Mouse (Mus musculus) megakaryocyte, embryonic 14.5 days (primary cell): ENCODE measurements at regions not wholly inside any gene's neighbourhood (a gene's known extent, or its start where the extent isn't known, plus 50 kb on each side); places are given as distances from the start of the nearest gene placed in this dataset.
A peak's percentile ranks its signal among the peaks of the same experiment; 100 is the strongest.

Experiments
- H3K27me3 ChIP-seq: replicated peaks from 2 replicates; pipeline ENCODE3; 2012; ENCODE audit warnings: inconsistent platforms
- H3K36me3 ChIP-seq: replicated peaks from 2 replicates; pipeline ENCODE3; 2012; ENCODE audit warnings: low read length, inconsistent platforms, mixed read lengths
- H3K4me1 ChIP-seq: 2 replicates; pipeline ENCODE4 v1.6.1; 2012; ENCODE audit warnings: inconsistent platforms
- H3K4me3 ChIP-seq: replicated peaks from 2 replicates; pipeline ENCODE3; 2012; ENCODE audit warnings: moderate library complexity, mild to moderate bottlenecking, inconsistent platforms
- H3K9me3 ChIP-seq: 2 replicates; pipeline ENCODE4 v1.6.1; 2012; ENCODE audit warnings: inconsistent platforms
- FLI1 ChIP-seq: IDR thresholded peaks from 2 replicates; pipeline ENCODE4 v1.6.1; 2012; ENCODE audit warnings: low read length, inconsistent platforms, mixed read lengths
- GATA1 ChIP-seq: IDR thresholded peaks from 3 replicates; pipeline ENCODE4 v1.6.1; 2012; ENCODE audit warnings: mixed read lengths, low read length, inconsistent platforms, borderline replicate concordance

DNA sequence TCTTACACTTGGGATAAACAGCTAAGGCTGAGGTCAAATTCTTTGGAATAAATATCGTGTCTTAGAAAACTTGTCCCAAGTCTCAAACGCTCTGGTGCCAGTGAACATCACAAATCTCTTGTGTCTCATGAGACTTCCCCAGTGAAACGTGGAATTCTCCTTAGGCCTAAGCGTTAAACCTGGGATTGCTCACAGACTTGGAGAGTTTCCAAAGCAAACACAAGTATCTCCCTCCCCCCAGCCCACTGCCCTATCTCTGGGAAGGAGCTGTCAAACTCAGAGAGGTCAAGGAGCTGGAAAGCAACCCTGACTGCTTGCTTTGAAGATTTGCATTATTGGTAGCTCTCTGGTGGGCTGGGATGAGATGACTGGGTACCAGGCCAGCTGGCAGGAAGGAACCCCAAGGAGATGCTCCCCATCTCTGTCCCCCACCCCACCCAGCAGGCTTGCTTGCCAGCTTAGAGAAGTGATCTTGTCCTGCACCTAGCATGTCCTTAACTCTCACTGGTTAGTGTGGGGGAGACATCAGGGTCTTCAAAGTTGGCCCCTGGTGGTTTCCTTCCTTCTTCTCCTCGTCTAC lies 219.1 kb downstream of the Fam43a start:
- H3K9me3 ChIP-seq = no peaks in the 10 kb centered on the region; the same call in 1 of the 2 replicates
- TF ChIP-seq GATA1 (no peak), FLI1 (no peak)
- peaks cover 14% of the 10 kb centered on the region; the same call in 1 of the 2 replicates for H3K4me1 ChIP-seq
- H3K4me3 ChIP-seq = no peak overlapping the region
- peaks cover 31% of the 10 kb centered on the region for H3K27me3 ChIP-seq
- no peaks in the 10 kb centered on the region for H3K36me3 ChIP-seq

DNA sequence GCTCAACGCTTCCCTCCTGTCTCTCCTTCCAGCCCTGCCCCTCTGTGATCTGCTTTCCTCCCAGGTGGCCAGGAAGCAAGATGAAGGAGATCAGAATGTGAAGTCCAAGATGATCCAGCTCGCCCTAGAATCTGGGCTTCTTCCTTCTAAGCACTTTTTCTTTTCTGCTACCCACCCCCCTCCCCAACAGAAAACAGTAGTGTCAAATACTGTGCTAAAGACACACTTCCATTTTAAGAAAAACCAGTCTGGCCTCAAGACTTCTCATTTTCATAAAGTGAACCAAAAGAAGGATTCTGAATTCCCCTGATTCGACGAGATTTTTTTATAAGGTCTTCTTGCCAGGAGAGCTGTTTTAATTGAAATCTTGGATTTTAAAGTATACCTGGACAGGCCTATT lies 219.8 kb downstream of the Fam43a start:
- no peak overlapping the region for H3K4me3 ChIP-seq
- no peaks in the 10 kb centered on the region for H3K36me3 ChIP-seq
- H3K9me3 ChIP-seq = no peaks in the 10 kb centered on the region; the same call in 1 of the 2 replicates
- peaks cover 14% of the 10 kb centered on the region; the same call in 1 of the 2 replicates for H3K4me1 ChIP-seq
- TF ChIP-seq FLI1 (no peak), GATA1 (no peak)
- peaks cover 34% of the 10 kb centered on the region for H3K27me3 ChIP-seq

DNA sequence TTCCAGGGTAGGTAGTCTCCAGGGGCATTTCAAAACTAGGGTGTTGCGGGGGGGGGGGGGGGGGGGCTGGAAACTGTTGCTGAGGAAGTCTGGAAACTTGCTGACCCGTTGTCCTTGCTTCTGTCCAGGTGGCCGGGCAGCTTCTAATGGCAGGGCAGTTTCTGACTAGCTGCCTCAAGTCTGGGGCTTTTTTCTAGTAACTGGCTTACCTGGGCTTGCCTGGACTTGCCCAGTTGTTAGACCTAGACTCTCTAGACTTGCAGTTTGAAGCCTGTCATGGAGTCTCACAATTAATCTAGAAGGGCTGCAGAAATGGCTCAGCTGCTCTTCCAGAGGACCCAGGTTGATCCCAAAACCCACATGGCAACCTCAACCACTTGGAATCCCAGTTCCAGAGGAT lies 220.7 kb downstream of the Fam43a start:
- Histone ChIP-seq H3K4me1 (peaks cover 14% of the 10 kb centered on the region; the same call in 1 of the 2 replicates), H3K36me3 (no peaks in the 10 kb centered on the region), H3K4me3 (no peak overlapping the region), H3K27me3 (peaks cover 34% of the 10 kb centered on the region), H3K9me3 (no peaks in the 10 kb centered on the region; the same call in 1 of the 2 replicates)
- TF ChIP-seq FLI1 (no peak), GATA1 (no peak)

DNA sequence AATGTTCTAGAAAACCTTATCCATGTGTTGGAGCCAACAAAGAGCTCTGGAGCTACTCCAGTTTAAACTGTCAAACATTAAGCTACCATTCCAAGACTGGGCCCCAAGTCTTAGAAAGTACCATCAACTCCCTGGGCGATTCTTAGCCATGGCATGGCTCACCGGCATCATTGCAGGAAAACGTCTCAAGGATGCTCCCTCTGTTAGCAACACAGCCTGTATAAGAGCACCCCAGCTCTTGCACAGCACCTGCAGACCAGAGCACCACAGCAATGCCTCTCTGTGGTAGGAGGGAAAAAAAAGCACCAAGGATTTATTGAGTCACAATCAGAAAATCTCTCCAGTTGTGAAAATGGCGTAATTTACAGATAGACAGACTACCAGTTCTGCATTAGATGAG lies 221.2 kb downstream of the Fam43a start:
- Histone ChIP-seq H3K27me3 (peaks cover 37% of the 10 kb centered on the region), H3K9me3 (no peaks in the 10 kb centered on the region; the same call in 1 of the 2 replicates), H3K4me1 (peaks cover 14% of the 10 kb centered on the region; the same call in 1 of the 2 replicates), H3K4me3 (no peak overlapping the region), H3K36me3 (no peaks in the 10 kb centered on the region)
- no peak for TF ChIP-seq FLI1
- no peak for TF ChIP-seq GATA1

DNA sequence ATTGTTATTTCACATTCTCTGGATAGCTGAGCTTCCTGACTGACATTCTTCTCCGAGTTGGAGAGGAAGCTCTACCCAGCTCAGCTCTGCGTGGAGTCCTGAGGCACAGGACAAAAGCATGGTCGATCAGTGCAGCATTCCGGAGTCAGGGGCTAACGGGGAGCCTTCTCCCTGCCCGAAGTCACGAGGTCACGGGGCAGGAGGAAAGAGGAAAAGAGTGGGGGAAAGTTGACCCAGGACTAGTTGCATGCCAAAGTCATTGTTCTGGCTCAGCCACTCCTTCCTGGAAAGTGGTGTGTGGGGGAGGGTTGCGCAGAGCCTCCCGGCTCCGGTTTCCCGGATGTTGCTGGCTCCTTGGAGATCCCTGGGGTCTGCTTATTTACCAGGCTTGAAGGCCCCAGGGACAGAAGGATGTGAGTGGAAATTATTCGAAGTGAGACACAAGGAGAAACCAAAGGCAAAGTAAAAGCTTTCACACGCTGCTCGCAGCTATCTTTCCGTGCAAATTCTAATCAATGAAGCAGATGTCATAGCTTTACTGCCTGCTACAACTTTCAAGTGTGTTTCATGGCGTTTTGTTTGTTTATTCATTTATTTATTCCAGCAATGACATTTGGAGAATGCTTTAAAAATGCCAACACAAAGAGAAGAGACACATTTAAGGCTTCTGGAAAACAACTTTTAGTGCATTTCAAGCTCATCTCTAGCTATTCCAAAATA lies 221.8 kb downstream of the Fam43a start:
- Histone ChIP-seq H3K27me3 (peaks cover 37% of the 10 kb centered on the region), H3K36me3 (no peaks in the 10 kb centered on the region), H3K9me3 (no peaks in the 10 kb centered on the region; the same call in 1 of the 2 replicates), H3K4me1 (peaks cover 18% of the 10 kb centered on the region; the same call in 1 of the 2 replicates), H3K4me3 (peak overlapping the region; percentile 35)
- TF ChIP-seq GATA1 = no peak
- TF ChIP-seq FLI1 = no peak

DNA sequence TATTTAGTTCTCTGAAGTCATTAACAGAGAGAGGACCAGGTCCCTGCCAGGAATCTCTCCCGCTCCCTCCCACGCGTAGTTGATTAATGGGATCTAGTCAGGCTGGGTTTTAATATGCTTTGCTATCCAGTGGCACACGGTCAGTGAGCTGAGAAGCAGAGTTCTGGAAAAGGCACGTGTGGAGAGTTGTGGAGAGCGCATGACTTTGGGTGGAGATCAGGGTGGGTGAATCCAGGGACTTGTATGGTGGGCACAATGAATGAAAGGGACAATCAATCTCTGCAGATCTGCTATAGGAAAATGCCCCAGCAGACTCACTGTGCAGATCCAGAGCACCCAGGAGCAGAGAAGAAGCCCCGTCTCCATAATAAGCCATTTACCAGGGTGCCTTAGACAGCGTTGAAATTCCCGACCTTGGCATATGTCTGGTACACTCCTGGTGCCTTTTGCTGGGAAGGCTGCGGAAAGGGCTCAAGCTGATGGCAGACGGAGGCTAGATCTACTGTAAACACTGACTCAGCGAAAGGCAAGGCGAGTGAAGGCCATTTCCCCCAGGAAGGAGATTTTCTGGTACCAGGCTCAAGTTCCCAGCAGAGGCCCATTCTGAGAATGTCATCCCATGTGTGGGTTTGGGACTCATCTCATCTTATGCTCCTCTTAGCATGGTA lies 222.5 kb downstream of the Fam43a start:
- Histone ChIP-seq H3K27me3 (peaks cover 39% of the 10 kb centered on the region), H3K36me3 (no peaks in the 10 kb centered on the region), H3K4me1 (peaks cover 18% of the 10 kb centered on the region; the same call in 1 of the 2 replicates), H3K4me3 (no peak overlapping the region), H3K9me3 (no peaks in the 10 kb centered on the region; the same call in 1 of the 2 replicates)
- TF ChIP-seq GATA1 = no peak
- no peak for TF ChIP-seq FLI1

DNA sequence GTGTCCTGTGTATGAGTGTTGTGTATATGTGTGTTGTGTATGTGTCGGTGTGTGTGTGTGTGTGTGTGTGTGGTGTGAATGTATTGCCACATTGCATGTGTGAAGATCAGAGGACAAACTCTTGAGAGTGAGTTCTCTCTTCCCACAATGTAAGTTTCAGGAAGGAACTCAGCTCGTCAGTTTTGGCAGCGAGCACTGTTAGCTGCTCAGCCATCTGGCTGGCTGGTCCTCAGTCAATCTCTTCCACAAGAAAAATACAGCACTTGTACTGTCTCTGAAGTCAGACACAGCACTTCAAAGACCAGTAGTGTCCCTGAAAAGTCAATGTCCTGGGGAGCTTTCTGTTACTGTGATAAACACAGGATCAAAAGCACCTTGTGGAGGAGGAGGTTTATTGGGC lies 226.6 kb downstream of the Fam43a start:
- Histone ChIP-seq H3K9me3 (no peaks in the 10 kb centered on the region; the same call in 1 of the 2 replicates), H3K27me3 (peaks cover 60% of the 10 kb centered on the region), H3K4me3 (no peak overlapping the region), H3K4me1 (peaks cover 17% of the 10 kb centered on the region; the same call in 1 of the 2 replicates), H3K36me3 (no peaks in the 10 kb centered on the region)
- no peak for TF ChIP-seq GATA1
- TF ChIP-seq FLI1 = no peak

DNA sequence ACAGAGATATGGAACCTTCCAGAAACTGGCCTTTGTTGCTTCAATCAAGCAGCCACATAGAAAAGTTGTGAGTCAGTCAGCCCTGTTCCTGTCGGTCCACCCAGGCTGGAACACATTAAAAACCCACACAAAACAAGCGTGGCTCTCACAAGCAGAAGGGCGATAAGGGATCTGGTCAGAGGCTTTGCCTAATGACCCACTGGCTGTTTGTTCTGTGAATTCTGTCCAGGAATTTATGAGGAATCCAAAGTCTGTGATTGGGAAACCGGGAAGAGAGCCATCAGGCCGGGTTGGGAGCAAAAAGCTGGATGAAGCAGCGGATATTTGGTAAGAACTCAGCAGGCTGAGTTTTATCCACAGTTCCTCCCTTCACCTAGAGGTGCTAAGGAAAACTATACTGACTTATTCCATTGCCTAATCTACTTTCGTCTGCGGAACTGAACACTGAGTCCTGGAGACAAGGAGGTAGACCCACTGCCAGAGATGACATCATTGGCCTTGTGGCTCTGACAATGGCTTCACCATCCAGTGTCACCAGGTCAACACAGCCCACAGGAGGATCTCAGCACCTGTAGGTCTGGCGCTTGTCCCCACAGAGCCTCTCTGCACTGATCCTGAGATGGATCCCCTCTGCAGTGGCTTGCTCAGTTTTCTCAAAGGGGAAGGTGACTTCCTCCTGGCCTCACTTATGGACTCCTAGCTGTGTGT lies 228.5 kb downstream of the Fam43a start:
- Histone ChIP-seq H3K9me3 (peaks cover 9% of the 10 kb centered on the region), H3K4me1 (peaks cover 3% of the 10 kb centered on the region; the same call in 1 of the 2 replicates), H3K27me3 (peaks cover 54% of the 10 kb centered on the region), H3K4me3 (no peak overlapping the region), H3K36me3 (no peaks in the 10 kb centered on the region)
- no peak for TF ChIP-seq FLI1
- TF ChIP-seq GATA1 = no peak

DNA sequence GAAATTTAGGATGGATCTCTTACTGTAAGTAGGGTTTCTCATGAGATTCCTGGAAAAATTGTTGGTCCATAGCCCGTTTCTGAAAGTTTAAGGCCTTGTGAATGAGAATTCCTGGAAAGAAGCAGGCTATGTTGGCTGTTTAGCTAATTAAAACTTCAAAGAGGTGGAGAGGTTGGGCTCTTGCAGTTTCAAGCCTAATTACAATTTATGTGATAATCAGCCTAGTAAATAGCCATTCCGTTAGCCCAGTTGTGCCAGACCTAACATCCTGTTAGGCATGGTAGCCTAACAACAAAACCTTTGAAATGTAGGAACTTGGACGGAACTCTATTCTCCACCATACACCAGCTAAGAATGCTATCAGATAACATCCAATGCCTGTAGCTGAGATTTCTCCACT lies 235.0 kb downstream of the Fam43a start:
- Histone ChIP-seq H3K4me1 (no peaks in the 10 kb centered on the region; the same call in 1 of the 2 replicates), H3K9me3 (peaks cover 13% of the 10 kb centered on the region), H3K27me3 (peaks cover 47% of the 10 kb centered on the region), H3K4me3 (no peak overlapping the region), H3K36me3 (no peaks in the 10 kb centered on the region)
- TF ChIP-seq FLI1 = no peak
- no peak for TF ChIP-seq GATA1
